ENCODE assay signal across 9 mouse cellular contexts in the genomic region with DNA sequence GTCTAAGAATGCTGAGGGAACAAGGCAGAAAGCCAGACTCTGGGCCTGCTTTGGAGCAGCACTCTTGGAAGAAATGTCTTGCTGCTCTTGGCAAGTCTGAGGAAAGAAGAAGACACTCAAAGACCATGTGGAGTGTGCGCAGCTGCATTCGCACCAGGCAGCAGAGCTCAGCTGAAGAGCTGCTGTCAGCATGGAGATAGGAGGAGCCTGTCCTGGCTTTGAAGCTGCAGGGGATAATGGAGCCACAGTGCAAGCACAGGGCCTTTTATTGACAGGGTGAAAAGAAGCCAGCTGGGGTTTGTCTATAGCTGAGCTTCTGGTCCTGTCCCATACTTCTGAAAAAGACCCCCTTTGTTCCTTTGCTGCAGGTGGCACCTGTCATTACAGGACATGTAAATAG.
DNase-seq lines count a peak whose midpoint lies in the region; ATAC-seq and TF ChIP-seq lines count a peak whose summit lies in the region.
"Had no signal": no experiment of that assay in that cellular context is flagged by ENCODE, and none has a peak within 500 bp of the region (broad histone marks: within the 10 kb centered on the region; RNA-seq: fewer than 3 reads in every experiment).

No protein-coding gene starts in this region.

- no peaks in the 10 kb centered on the region for H3K9me3 ChIP-seq in kidney, embryonic 16.5 days (ENCODE audit: low read length)
- no peaks in the 10 kb centered on the region for H3K9me3 ChIP-seq in embryonic facial prominence, embryonic 12.5 days
- H3K9me3 ChIP-seq in hindbrain, embryonic 13.5 days = no peaks in the 10 kb centered on the region
- H3K9me3 ChIP-seq in liver, embryonic 12.5 days (replicated peaks) = no peaks in the 10 kb centered on the region
- H3K9me3 ChIP-seq: heart, embryonic 13.5 days had no signal

- H3K4me2 ChIP-seq in kidney, embryonic 16.5 days (replicated peaks; ENCODE audit: low read depth, low read length) = no peak overlapping the region
- no peak overlapping the region for H3K4me2 ChIP-seq in embryonic facial prominence, embryonic 12.5 days (replicated peaks)
- no peak overlapping the region for H3K4me2 ChIP-seq in hindbrain, embryonic 13.5 days
- no peak overlapping the region for H3K4me2 ChIP-seq in liver, embryonic 12.5 days
- H3K4me2 ChIP-seq: heart, embryonic 13.5 days had no signal

- peak; percentile 69 for ATAC-seq in kidney, embryonic 16.5 days (ENCODE audit: low FRiP score, low TSS enrichment)
- ATAC-seq in embryonic facial prominence, embryonic 12.5 days (ENCODE audit: insufficient number of reproducible peaks, insufficient read depth, low FRiP score, low TSS enrichment) = no peak
- peak; percentile 88 for ATAC-seq in hindbrain, embryonic 13.5 days (ENCODE audit: low FRiP score)
- no peak for ATAC-seq in liver, embryonic 12.5 days

- TF ChIP-seq POLR2A in kidney, adult 2 months (IDR thresholded peaks at IDR 0.05; ENCODE audit: low read depth, low read length) = no peak

- no peak for DNase-seq in kidney, adult 2 months
- DNase-seq in neural tube, embryonic 10.5 days (ENCODE audit: extremely low spot score, low spot score) = peak; percentile 24
- DNase-seq in thymus, adult 18-20 months = no peak
- DNase-seq in thymus, postnatal 10 days (ENCODE audit: low spot score in 2 of 2) = no peak

- TF ChIP-seq CTCF in kidney, adult 2 months (conservative IDR thresholded peaks at IDR 0.05; ENCODE audit: insufficient read depth, insufficient read length, low read depth, low read length) = no peak

- H3K9ac ChIP-seq in kidney, embryonic 16.5 days (replicated peaks; ENCODE audit: low read length) = no peak overlapping the region
- H3K9ac ChIP-seq in embryonic facial prominence, embryonic 12.5 days = no peak overlapping the region
- H3K9ac ChIP-seq in hindbrain, embryonic 13.5 days = no peak overlapping the region
- H3K9ac ChIP-seq in liver, embryonic 12.5 days = no peak overlapping the region
- H3K9ac ChIP-seq: heart, embryonic 13.5 days had no signal

- WGBS in kidney, embryonic 16.5 days = 50% methylated on average over 2 of the region's 2 CpGs
- WGBS in kidney, adult 2 months = 75% methylated on average over 2 of the region's 2 CpGs
- WGBS in embryonic facial prominence, embryonic 12.5 days = 28% methylated on average over 2 of the region's 2 CpGs
- WGBS in hindbrain, embryonic 13.5 days = 13% methylated on average over 2 of the region's 2 CpGs
- WGBS in liver, embryonic 12.5 days (ENCODE audit: insufficient replicate concordance) = 80% methylated on average over 2 of the region's 2 CpGs

- no peak overlapping the region for H3K4me3 ChIP-seq in kidney, embryonic 16.5 days (ENCODE audit: low read length)
- no peak overlapping the region for H3K4me3 ChIP-seq in kidney, adult 2 months (ENCODE audit: insufficient read depth, low read depth, low read length)
- H3K4me3 ChIP-seq in embryonic facial prominence, embryonic 12.5 days = no peak overlapping the region
- H3K4me3 ChIP-seq in hindbrain, embryonic 13.5 days = no peak overlapping the region
- no peak overlapping the region for H3K4me3 ChIP-seq in liver, embryonic 12.5 days
- H3K4me3 ChIP-seq: heart, embryonic 13.5 days had no signal

- H3K27me3 ChIP-seq in kidney, embryonic 16.5 days (ENCODE audit: insufficient read depth, low read length) = no peaks in the 10 kb centered on the region
- H3K27me3 ChIP-seq in kidney, adult 2 months (replicated peaks; ENCODE audit: control insufficient read depth, insufficient read depth, low read length) = no peaks in the 10 kb centered on the region
- H3K27me3 ChIP-seq in embryonic facial prominence, embryonic 12.5 days = no peaks in the 10 kb centered on the region
- no peaks in the 10 kb centered on the region for H3K27me3 ChIP-seq in hindbrain, embryonic 13.5 days
- no peaks in the 10 kb centered on the region for H3K27me3 ChIP-seq in liver, embryonic 12.5 days (replicated peaks)

- H3K36me3 ChIP-seq in kidney, embryonic 16.5 days (ENCODE audit: insufficient read depth, low read length) = no peaks in the 10 kb centered on the region
- no peaks in the 10 kb centered on the region for H3K36me3 ChIP-seq in kidney, adult 2 months (ENCODE audit: control insufficient read depth, insufficient read depth, low read length)
- H3K36me3 ChIP-seq in embryonic facial prominence, embryonic 12.5 days = no peaks in the 10 kb centered on the region
- no peaks in the 10 kb centered on the region for H3K36me3 ChIP-seq in hindbrain, embryonic 13.5 days
- H3K36me3 ChIP-seq in liver, embryonic 12.5 days = no peaks in the 10 kb centered on the region
- H3K36me3 ChIP-seq: heart, embryonic 13.5 days had no signal

- no peaks in the 10 kb centered on the region for H3K4me1 ChIP-seq in kidney, embryonic 16.5 days (ENCODE audit: insufficient read depth, low read length)
- no peaks in the 10 kb centered on the region for H3K4me1 ChIP-seq in kidney, adult 2 months (ENCODE audit: control insufficient read depth, insufficient read depth, low read length)
- H3K4me1 ChIP-seq in embryonic facial prominence, embryonic 12.5 days = peaks cover 6% of the 10 kb centered on the region; the same call in 1 of the 2 replicates
- peaks cover 11% of the 10 kb centered on the region for H3K4me1 ChIP-seq in hindbrain, embryonic 13.5 days (replicated peaks)
- no peaks in the 10 kb centered on the region for H3K4me1 ChIP-seq in liver, embryonic 12.5 days

- no peak overlapping the region for H3K27ac ChIP-seq in kidney, embryonic 16.5 days (ENCODE audit: low read length)
- H3K27ac ChIP-seq in kidney, adult 2 months (ENCODE audit: insufficient read depth, low read depth, low read length) = no peak overlapping the region
- 0 out of 2 replicates have a peak overlapping the region, but pooled peaks have one; percentile 7 for H3K27ac ChIP-seq in embryonic facial prominence, embryonic 12.5 days
- 0 out of 2 replicates have a peak overlapping the region, but pooled peaks have one; percentile 0 for H3K27ac ChIP-seq in hindbrain, embryonic 13.5 days
- no peak overlapping the region for H3K27ac ChIP-seq in liver, embryonic 12.5 days
- H3K27ac ChIP-seq: heart, embryonic 13.5 days had no signal

Comparison
In these comparisons a context has a peak if more than half of its experiments do, and no peak if none do; other contexts are left out.
1. ATAC-seq: peak in kidney, embryonic 16.5 days (single experiment) and hindbrain, embryonic 13.5 days (single experiment); none in embryonic facial prominence, embryonic 12.5 days (single experiment) and liver, embryonic 12.5 days (single experiment).
2. H3K27ac ChIP-seq: peak in embryonic facial prominence, embryonic 12.5 days (single experiment) and hindbrain, embryonic 13.5 days (single experiment); none in kidney, embryonic 16.5 days (single experiment), kidney, adult 2 months (single experiment) and liver, embryonic 12.5 days (single experiment).